Mouse (Mus musculus): Measurements from ENCODE around the gene Washc2.
A peak's percentile ranks its signal among the peaks of the same experiment; 100 is the strongest.

The Washc2 gene

DNA sequence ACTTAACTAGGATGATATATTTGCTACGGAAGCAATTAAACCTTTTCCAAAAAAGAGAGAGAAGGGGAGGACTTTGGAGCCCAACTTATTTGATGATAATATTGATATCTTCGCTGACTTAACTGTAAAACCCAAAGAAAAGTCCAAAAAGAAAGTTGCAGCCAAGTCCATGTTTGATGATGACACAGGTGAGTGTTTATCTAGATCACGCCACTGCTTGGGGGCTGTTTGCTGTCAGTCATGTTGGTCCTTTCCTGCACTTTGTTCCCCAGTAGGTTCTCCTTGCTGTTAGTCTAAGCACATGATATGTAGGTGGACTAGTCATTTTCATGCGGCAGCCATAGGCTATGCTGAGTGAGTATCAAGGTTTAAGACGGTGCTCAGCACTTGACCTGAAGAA lies 52.6 kb downstream of the Washc2 start:
- DNase-seq (ENCODE audit: extremely low spot score, low read depth, low spot score): no peak

DNA sequence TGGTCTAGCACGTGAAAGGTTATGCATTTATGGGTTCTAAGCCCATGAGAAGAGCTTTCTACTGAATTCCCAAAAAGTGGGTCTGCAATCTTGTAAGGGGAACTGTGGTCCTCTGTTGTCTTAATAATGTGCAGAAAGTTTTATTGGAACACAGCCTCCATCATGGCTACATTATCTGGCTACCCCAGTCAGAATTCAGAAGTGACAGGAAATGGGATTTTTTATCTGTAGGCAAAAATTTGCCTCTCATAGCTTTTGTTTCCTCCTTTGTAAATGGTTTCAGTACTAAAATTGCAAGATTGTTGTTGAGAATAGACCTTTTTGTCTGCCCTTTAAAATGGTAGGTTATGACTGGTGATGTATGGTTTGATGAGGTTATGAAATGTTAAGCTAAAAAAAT lies 55.0 kb downstream of the Washc2 start:
- no peak for DNase-seq (ENCODE audit: extremely low spot score, low read depth, low spot score)

DNA sequence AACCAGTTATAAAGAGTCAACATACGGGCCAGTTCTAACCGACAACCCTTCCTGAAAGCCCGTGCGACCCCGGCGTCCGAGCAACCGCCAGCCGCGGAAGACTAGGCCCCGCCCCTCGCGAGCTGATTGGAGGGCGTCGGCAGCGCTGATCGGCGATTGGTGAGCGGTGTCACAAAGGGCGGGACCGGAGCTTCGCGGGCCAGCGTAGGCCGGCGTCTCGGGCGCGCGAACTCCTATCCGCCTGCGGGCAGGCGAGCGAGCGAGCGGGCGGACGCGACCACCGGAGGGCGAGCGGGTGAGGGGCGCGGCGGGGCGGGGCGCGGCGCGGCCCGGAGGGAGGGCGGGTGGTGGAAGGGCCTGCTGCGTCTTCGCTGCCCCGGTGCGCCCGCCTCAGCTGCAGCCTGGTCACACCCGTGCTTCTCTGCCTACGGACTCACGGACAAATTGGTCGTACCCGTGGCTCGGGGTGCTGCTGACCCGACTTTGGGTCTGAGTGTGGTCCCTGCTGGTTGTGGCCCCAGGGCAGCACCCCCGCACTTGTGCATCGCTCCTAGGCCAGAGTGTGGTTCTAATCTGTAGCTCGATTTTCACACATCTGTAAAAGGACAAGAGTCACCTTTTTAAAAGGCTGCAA lies 56.3 kb downstream of the Washc2 start, which contains the start of gene Zfand4:
TSS of gene Zfand4 (plus strand) at position 205 of the 634 bp plus-strand sequence.
- peak; percentile 56 for DNase-seq (ENCODE audit: extremely low spot score, low read depth, low spot score)

DNA sequence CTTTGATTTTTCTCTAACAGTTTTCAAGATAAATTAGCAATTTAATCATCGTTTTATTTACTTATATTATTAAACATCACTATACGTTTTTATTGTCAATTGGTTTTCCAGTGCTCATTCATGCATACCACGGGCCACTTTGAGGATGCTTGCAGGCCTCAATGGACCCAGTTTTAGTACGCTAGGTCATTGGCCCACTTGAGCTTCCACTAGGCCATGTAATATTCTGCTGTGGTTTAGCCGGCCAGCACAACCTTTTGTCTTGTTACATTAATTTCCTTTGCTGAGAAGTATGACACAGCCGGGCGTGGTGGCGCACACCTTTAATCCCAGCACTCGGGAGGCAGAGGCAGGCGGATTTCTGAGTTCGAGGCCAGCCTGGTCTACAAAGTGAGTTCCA lies 57.0 kb downstream of the Washc2 start:
- no peak for DNase-seq (ENCODE audit: extremely low spot score, low read depth, low spot score)

DNA sequence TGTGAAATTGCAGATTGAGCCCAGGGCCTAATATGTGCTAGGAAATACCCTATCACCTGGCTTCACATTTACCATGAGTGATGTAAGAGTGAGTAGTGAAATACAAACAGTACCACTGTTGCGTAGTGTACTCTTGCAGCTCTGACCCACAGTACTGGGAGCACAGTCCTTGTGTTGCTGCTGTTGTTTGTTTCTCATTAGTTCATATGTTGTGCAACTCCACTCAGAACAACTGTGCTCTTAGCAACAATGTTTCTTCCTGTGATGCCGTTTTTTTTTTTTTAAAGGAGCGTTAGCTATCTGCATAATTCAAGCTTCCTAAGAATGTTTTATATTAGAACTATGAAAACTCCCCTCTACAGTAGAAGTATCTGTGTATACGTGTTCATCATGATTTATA lies 57.8 kb downstream of the Washc2 start:
- DNase-seq (ENCODE audit: extremely low spot score, low read depth, low spot score): no peak

DNA sequence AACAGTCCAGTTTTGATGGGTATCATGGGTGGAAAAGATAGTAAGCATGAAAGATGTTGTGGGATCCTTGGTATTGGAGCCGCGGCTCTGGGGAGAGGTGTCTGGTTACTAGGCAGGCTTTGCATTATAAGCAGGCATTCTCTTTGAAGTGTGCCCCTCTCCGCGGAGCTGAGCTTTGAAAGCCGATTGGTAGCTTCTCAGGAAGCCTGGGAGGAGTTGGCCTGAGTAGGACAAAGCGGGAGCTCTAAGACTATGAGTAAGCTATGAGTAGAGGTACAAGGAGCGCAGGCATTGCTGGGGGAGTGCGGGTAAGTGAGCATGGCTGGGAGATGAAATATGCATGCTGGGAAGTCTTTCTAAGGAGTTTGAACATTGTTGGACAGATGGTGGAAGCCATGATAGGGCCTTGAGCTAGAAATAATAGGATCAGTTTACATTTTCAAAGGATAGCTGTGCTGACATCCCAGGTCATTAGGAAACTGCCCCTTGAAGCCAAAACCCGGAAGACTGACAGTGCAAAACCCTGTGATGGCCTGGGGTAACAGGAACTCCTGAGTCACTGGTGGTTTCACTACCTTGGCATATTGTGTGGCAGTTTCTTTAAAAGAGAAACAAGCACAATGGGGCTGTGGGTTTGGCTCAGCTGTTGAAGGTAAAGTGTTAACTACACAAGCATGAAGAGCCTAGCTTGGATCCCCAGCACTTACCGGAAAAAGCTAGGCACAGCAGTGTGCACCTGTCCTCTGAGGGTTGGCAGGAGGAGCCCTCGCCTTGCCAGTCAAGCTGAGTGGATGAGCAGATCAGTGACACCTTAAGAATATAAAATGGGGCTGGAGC lies 58.7 kb downstream of the Washc2 start:
- DNase-seq (ENCODE audit: extremely low spot score, low read depth, low spot score): peak; percentile 37

DNA sequence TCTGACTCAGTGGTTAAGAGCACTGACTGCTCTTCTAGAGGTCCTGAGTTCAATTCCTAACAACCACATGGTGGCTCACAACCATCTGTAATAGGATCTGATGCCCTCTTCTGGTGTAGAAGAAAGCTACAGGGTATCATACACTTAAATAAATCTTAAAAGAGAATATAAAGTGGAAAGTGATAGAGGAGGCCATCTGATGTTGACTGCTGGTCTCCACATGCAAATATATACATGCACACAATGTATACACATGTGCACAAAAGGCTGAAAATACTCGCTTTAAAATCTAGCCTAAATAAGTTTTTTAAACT lies 59.2 kb downstream of the Washc2 start:
- no peak for DNase-seq (ENCODE audit: extremely low spot score, low read depth, low spot score)

DNA sequence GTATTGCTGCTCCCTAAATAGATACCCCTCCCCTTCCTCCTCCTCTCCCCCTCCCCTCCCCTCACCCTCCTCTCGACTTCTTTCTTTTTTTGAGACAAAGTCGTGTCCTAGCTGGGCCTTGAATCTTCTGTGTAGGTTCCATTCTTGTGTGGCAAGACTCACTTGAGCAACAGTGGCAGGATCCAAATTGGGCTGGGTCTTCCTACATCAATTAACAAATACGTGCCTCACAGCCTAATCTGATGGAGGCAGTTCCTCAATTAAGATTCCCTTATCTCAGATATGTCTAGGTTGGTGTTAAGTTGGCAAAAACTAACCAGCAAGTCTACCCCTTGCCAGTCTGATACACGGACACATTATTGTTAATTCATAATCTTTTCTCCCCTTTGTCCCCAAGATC lies 67.9 kb downstream of the Washc2 start:
- DNase-seq (ENCODE audit: extremely low spot score, low read depth, low spot score): no peak

DNA sequence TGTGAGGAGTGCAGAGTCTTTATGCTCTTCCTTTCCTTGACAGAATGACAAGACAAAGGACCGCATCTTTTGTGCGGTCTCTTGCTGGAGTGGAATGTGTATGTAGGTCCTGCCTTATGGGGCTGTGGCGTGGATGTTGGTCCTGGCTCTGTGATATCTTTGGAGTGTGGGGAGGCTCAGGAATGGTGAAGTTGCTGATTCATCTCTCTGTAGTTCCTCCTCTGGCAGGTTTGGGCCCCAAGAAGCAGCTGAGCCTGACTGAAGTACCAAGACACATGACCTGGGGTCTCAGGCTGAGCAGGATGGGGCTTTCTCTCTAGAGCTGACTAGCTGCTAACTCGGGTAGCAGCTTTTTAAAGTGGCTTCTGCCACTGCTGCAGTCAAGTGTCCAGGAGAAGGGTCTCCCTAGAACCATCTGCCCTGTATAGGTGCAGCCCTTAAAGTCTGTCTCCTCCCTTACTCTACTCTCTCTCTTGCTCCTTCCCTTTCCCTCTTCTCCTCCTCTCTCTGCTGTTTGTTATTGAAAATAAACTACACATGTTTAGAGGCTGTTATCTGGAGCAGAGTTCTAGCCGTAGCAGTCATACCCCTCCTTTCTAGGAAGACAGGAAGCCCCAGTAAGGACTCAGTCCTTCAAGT lies 71.0 kb downstream of the Washc2 start:
- DNase-seq (ENCODE audit: extremely low spot score, low read depth, low spot score): no peak

DNA sequence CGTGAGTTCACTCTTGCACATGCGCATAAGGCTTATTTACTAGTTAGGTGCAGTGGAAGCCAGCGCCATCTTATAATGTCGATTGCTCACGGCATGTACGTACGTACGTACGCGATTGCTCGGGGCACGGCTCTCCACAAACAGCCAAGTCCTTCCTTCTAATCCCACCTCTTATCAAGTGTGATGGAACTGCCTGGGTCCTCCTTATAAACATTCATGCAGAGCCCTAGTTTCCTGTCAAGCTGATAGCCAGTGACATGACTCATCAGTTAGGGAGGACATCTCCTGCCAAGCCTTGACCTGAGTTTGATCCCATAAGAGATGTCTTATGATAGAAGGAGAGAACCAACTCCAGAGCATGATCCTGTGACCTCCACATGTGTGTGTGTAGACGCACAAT lies 73.2 kb downstream of the Washc2 start:
- no peak for DNase-seq (ENCODE audit: extremely low spot score, low read depth, low spot score)

DNA sequence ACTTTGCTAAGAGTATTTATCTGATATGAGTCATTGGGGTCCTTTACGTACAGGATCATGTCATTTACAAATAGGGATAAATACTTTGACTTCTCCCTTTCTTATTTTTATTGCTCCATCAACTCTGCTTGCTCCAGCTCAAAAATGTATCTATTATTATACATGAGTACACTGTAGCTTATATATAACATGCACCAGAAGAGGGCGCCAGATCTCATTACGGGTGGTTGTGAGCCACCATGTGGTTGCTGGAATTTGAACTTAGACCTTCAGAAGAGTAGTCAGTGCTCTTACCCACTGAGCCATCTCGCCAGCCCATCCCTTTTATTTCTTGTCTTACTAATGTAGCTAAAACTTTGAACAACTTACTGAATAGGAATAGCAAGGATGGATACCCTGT lies 74.7 kb downstream of the Washc2 start:
- no peak for DNase-seq (ENCODE audit: extremely low spot score, low read depth, low spot score)

DNA sequence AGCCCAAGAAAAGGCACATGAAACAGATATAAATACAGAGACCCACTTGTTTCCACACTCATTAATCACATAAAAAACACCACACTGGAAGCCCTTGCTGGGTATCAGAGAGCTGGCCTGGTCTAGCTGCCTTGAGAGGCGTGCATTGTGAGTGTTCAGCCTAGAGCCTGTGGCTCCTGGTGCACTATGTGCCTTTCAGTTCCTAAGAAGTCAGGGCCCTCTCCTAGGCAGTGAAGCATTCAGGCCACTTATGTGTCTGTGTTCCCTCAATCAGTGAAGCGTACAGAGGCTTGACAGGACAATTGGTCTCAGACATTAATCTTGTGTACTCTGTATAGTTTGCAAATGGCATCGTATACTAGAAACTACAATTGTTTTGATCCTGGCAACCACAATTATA lies 75.4 kb downstream of the Washc2 start:
- DNase-seq (ENCODE audit: extremely low spot score, low read depth, low spot score): no peak

DNA sequence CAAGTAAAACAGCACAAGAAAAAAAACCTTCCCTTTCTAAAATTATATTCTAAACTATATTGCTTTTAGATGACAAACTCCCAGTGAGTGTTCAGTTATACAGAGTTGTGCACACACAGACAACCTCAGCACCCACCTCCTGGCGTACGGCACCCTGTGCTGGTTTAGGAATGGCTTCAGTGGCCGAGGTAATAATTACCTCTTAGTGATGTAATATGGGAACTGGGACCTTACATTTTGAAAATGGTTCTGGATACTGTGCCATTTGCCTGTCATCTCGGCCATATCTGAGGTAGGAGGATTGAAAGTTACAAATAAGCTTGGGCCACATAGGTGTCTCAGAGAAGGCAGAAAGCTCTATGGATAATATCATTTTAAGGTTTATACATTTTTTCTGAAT lies 78.5 kb downstream of the Washc2 start:
- DNase-seq (ENCODE audit: extremely low spot score, low read depth, low spot score): no peak

DNA sequence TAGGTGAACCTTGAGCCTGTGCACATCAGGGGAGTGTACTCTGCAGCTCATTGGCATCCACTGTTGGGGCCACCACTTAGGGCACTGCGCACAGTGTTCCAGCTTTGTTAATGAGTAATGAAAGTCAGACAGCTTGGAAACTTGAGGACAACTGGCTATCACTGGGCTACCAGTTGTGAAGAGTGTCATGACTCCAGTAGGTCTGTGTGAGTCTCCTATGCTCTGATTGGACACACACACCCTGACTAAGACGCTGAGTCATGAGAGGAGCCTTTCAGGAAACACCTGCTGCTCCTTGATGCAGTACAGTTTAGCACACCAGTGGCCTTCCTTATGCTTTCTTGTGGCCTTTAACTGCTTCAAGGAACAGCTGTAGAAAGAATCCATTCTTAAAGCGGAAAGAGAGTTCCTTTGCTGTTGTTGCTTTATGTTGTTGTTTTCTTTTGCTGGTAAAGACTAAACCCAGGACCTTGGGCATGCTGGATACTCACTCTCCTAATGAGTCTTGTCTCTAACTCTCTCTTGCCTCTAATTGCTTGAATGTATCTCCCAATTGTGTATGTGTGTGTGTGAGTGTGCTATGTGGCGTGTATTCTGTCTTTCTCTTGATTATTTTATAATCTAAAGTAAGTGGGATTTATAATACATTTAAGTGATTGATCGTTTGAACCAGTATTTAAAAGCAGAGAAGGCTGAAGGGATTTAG lies 79.2 kb downstream of the Washc2 start:
- DNase-seq (ENCODE audit: extremely low spot score, low read depth, low spot score): no peak

DNA sequence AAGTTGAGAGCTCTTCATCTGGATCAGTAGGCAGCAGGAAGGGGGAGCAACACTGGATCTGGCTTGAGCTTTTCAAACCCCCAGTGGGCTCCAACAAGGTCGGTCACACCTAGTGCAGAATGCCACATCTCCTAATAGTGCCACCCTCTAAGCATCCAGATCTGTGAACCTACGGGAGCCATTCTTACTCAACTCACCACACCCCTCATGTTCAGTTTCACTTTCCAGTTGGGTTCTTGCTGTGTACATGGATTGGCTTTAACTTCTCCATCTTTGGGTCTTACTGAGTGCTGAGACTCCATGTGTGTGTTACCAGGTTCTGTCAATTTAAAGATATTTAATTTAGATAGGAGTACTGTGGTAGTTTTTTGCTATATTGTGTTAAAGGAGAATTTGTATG lies 103.6 kb downstream of the Washc2 start:
- DNase-seq (ENCODE audit: extremely low spot score, low read depth, low spot score): no peak
